Mouse (Mus musculus): ENCODE results near the gene Wwp2. TPM values are rescaled to one million over a fixed set of nuclear protein-coding genes. Genes with fewer than 3 reads are reported as not detected.
"Not testable (repeated sequence)": the region's sequence is repeated elsewhere in the genome, so short reads cannot be mapped to it uniquely, and the experiment has no call there.

Wwp2 gene
- total and polyA plus RNA-seq, 2 experiments from 2014 or later = 34.9 to 37.0 TPM

DNA sequence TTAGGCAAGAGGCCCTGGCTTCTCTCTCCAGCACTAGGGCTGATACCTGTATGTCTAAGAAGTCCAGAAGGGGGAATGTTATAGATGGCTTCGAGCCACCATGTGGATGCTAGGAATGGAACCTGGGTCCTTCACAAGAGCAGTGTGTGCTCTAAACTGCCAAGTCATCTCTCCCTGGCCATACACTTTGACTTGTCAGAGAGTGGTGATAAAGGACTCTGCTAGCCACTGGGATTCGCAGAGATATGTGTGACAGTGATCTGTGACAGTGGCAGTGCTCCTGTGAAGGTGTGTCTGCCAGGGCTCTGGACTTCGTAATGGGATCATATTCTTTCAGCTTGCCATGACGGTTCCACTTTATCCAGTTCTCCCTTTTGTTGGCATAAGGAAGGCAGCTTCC is 37.2 kb downstream of the Wwp2 start:
- Histone ChIP-seq H3K4me2 (ENCODE audit: low read depth) (no peak overlapping the region), H3K9me3 (ENCODE audit: low read length) (no peaks in the 10 kb centered on the region), H3K4me1 (ENCODE audit: insufficient read depth) (no peaks in the 10 kb centered on the region), H3K27ac (ENCODE audit: low read depth, low read length) (no peak overlapping the region), H3K27me3 (ENCODE audit: insufficient read depth, low read length) (no peaks in the 10 kb centered on the region), H3K4me3 (ENCODE audit: low read depth, low read length) (no peak overlapping the region), H3K9ac (no peak overlapping the region), H3K36me3 (ENCODE audit: insufficient read depth) (peaks cover 12% of the 10 kb centered on the region)
- WGBS = 96% methylated on average over 4 of the region's 4 CpGs
- ATAC-seq (no peak), DNase-seq (no peak)
- no peak for TF ChIP-seq CTCF (IDR thresholded peaks at IDR 0.05; ENCODE audit: low read depth)

DNA sequence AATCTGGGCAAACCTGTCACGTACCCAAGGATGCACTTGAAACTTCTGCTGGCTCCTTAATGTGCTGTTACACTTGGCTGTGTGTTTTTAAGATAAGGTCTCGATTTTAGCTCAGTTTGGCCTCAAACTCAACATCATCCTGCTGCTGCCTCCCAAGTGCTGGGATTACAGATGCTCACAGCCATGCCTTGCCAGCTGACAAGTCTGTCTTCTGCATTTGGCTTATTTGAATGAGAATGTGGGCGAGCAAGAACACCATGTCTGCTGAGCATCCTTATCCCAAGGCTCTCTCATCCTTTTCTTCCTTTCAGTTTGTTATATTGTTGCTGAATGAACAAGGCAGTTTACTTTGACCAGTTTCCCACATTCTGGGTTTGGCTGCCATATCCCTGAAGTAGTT is 39.4 kb downstream of the Wwp2 start:
- ATAC-seq (no peak), DNase-seq (no peak)
- Histone ChIP-seq H3K4me2 (ENCODE audit: low read depth) (no peak overlapping the region), H3K27ac (ENCODE audit: low read depth, low read length) (no peak overlapping the region), H3K4me3 (ENCODE audit: low read depth, low read length) (no peak overlapping the region), H3K36me3 (ENCODE audit: insufficient read depth) (peaks cover 5% of the 10 kb centered on the region), H3K4me1 (ENCODE audit: insufficient read depth) (no peaks in the 10 kb centered on the region), H3K27me3 (ENCODE audit: insufficient read depth, low read length) (no peaks in the 10 kb centered on the region), H3K9ac (no peak overlapping the region), H3K9me3 (ENCODE audit: low read length) (no peaks in the 10 kb centered on the region)
- no peak for TF ChIP-seq CTCF (IDR thresholded peaks at IDR 0.05; ENCODE audit: low read depth)
- WGBS = 79% methylated on average over 3 of the region's 3 CpGs

DNA sequence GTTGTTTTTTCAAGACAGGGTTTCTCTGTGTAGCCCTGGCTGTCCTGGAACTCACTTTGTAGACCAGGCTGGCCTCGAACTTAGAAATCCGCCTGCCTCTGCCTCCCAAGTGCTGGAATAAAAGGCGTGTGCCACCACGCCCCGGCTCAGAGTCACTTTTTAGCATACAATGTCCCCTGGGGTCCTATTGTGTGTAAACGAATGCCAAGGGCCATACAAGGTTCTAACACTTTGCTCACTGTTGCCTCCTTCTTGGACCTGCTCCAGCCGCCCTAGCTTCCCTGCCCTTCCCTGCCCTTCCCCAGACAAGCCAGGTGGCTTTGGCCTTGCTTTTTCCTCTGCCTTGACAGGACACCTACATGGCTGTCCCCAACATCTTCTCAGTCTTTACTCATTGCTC is 40.6 kb downstream of the Wwp2 start:
- DNase-seq = not testable (repeated sequence)

DNA sequence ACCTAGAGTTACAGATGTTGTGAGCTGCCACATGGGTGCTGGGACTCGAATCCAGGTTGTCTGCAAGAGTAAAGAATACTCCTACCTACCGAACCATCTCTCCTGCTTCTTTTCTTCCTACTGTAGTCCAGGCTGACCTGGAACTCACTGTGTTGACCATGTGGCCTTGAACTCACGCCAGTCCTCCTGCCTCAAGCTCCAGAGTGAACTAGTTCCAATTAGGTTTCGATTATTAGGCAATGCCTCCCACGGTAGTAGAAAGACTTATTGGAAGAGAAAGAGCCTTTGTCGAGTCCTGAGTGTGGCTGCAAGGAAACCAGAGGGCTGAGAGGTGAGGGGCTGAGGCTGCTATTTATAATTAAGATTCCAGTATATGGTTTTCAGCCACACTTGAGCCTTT is 42.6 kb downstream of the Wwp2 start:
- Histone ChIP-seq H3K9me3 (ENCODE audit: low read length) (no peaks in the 10 kb centered on the region), H3K4me3 (ENCODE audit: low read depth, low read length) (no peak overlapping the region), H3K36me3 (ENCODE audit: insufficient read depth) (peaks cover 3% of the 10 kb centered on the region), H3K4me1 (ENCODE audit: insufficient read depth) (no peaks in the 10 kb centered on the region), H3K27ac (ENCODE audit: low read depth, low read length) (no peak overlapping the region), H3K9ac (no peak overlapping the region), H3K27me3 (ENCODE audit: insufficient read depth, low read length) (no peaks in the 10 kb centered on the region), H3K4me2 (ENCODE audit: low read depth) (no peak overlapping the region)
- 57% methylated on average over 6 of the region's 6 CpGs for WGBS
- no peak for DNase-seq
- TF ChIP-seq CTCF (IDR thresholded peaks at IDR 0.05; ENCODE audit: low read depth) = no peak
- ATAC-seq = no peak

More for the DNA sequence above, 40.6 kb downstream of the Wwp2 start:
- WGBS = 90% methylated on average over 7 of the region's 7 CpGs
- not testable (repeated sequence) for H3K27me3 ChIP-seq (ENCODE audit: insufficient read depth, low read length); H3K4me1 ChIP-seq (ENCODE audit: insufficient read depth); H3K9ac ChIP-seq; ATAC-seq; H3K4me2 ChIP-seq (ENCODE audit: low read depth); H3K36me3 ChIP-seq (ENCODE audit: insufficient read depth); H3K27ac ChIP-seq (ENCODE audit: low read depth, low read length); H3K4me3 ChIP-seq (ENCODE audit: low read depth, low read length); H3K9me3 ChIP-seq (ENCODE audit: low read length)

DNA sequence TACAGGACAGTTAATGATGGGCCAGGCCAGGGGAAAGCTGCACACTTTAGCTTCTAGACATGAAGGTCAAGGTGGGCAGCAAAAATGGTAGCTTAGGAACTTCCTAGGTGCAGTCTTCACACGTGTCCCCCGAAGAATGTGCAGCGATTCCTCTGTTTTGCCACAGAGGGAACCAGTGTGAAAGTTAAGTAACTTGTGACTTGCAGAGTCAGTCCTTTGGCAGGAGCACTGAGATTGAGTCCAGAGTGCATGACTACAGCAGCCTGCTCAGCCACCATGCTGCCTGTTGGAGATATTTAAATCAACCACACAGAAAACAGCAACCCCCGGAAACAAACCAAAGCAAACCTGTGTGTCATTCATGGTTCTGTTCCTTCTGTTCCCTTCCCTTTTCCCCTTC is 44.3 kb downstream of the Wwp2 start:
- Histone ChIP-seq H3K4me3 (ENCODE audit: low read depth, low read length) (no peak overlapping the region), H3K9ac (no peak overlapping the region), H3K27me3 (ENCODE audit: insufficient read depth, low read length) (no peaks in the 10 kb centered on the region), H3K4me2 (ENCODE audit: low read depth) (no peak overlapping the region), H3K4me1 (ENCODE audit: insufficient read depth) (no peaks in the 10 kb centered on the region), H3K9me3 (ENCODE audit: low read length) (no peaks in the 10 kb centered on the region), H3K36me3 (ENCODE audit: insufficient read depth) (no peaks in the 10 kb centered on the region), H3K27ac (ENCODE audit: low read depth, low read length) (no peak overlapping the region)
- 87% methylated on average over 4 of the region's 4 CpGs for WGBS
- no peak for TF ChIP-seq CTCF (IDR thresholded peaks at IDR 0.05; ENCODE audit: low read depth)
- DNase-seq = no peak
- ATAC-seq = no peak

DNA sequence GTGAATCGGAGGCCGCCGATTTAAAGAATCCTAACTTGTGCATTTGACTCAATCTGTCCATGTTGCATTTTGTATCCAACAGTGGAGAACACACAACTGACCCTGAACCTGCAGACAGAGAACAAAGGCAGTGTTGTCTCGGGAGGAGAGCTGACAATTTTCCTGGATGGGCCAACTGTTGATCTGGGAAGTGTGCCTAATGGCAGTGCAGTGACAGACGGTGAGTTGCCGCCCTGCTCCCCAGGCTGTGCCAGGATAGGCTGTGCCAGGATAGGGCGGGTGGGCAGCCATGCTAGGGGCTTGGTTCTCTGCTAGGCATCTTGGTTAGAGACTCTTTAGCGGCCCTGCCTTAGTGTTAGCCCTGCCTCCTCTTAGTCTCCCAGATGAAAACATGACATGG is 47.1 kb downstream of the Wwp2 start:
- DNase-seq = peak; percentile 52
- Histone ChIP-seq H3K4me1 (ENCODE audit: insufficient read depth) (no peaks in the 10 kb centered on the region), H3K4me3 (ENCODE audit: low read depth, low read length) (no peak overlapping the region), H3K9ac (no peak overlapping the region), H3K9me3 (ENCODE audit: low read length) (no peaks in the 10 kb centered on the region), H3K27me3 (ENCODE audit: insufficient read depth, low read length) (no peaks in the 10 kb centered on the region), H3K27ac (ENCODE audit: low read depth, low read length) (no peak overlapping the region), H3K4me2 (ENCODE audit: low read depth) (no peak overlapping the region), H3K36me3 (ENCODE audit: insufficient read depth) (no peaks in the 10 kb centered on the region)
- peak; percentile 90 for ATAC-seq
- TF ChIP-seq CTCF (IDR thresholded peaks at IDR 0.05; ENCODE audit: low read depth) = no peak
- WGBS = 54% methylated on average over 8 of the region's 8 CpGs

DNA sequence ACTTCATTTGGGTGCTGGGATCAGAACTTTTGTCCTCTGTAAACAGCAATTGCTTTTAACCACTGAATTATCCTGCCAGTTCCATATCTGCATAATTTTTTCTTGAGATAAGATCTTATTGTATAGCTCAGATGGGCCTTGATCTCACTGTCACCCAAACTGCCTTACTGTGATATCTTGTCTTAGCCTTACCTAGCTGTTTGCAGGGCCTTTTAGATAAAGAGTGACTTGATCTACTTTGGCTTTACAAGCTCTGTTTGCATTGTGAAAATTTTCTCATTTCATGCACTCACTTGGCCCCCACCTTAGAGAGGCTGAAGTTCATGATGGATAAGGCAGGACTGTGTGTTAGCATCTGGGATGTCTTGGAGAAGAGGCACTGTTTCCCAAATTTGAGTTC is 48.8 kb downstream of the Wwp2 start:
- no peak for TF ChIP-seq CTCF (IDR thresholded peaks at IDR 0.05; ENCODE audit: low read depth)
- DNase-seq (no peak), ATAC-seq (no peak)
- H3K4me2 ChIP-seq (ENCODE audit: low read depth) = no peak overlapping the region
- H3K4me3 ChIP-seq (ENCODE audit: low read depth, low read length) = no peak overlapping the region
- H3K27me3 ChIP-seq (ENCODE audit: insufficient read depth, low read length) = no peaks in the 10 kb centered on the region
- no peaks in the 10 kb centered on the region for H3K9me3 ChIP-seq (ENCODE audit: low read length)
- H3K4me1 ChIP-seq (ENCODE audit: insufficient read depth) = no peaks in the 10 kb centered on the region
- H3K27ac ChIP-seq (ENCODE audit: low read depth, low read length) = no peak overlapping the region
- no peaks in the 10 kb centered on the region for H3K36me3 ChIP-seq (ENCODE audit: insufficient read depth)
- no peak overlapping the region for H3K9ac ChIP-seq

DNA sequence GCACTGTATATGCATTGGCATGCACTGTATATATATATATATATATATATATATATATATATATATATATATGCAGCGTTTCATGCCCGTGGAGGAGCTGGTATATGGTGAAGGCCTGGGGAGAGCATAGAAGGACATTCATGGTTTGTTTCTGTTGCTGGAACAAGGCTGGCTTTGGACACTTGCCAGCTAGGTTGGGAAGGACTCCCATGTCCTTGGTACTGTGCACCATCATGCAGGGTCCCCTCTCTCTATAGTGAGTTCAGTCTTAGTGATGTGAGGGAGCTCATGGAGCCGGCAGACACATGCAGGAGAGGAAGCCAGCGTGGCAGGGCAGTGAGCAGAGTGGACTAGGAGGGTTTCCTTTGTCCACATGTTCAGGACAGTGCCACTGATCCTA is 52.4 kb downstream of the Wwp2 start:
- 82% methylated on average over 4 of the region's 4 CpGs for WGBS
- DNase-seq = no peak
- no peaks in the 10 kb centered on the region for H3K27me3 ChIP-seq (ENCODE audit: insufficient read depth, low read length)

More for the DNA sequence above, 52.4 kb downstream of the Wwp2 start:
- H3K27ac ChIP-seq (ENCODE audit: low read depth, low read length) = no peak overlapping the region
- H3K4me1 ChIP-seq (ENCODE audit: insufficient read depth) = 0 out of 2 replicates have a peak, but pooled peaks cover 4% of the 10 kb centered on the region
- H3K9me3 ChIP-seq (ENCODE audit: low read length) = no peaks in the 10 kb centered on the region
- ATAC-seq = no peak
- TF ChIP-seq CTCF (IDR thresholded peaks at IDR 0.05; ENCODE audit: low read depth) = no peak
- no peak overlapping the region for H3K9ac ChIP-seq
- H3K4me2 ChIP-seq (ENCODE audit: low read depth) = no peak overlapping the region
- no peak overlapping the region for H3K4me3 ChIP-seq (ENCODE audit: low read depth, low read length)
- H3K36me3 ChIP-seq (ENCODE audit: insufficient read depth) = no peaks in the 10 kb centered on the region

Measured in forebrain, postnatal 0 days (tissue).